Mouse (Mus musculus) heart, embryonic 14.5 days (tissue): ENCODE measurements around the gene Lrig1. TPM values are rescaled to one million over a fixed set of nuclear protein-coding genes. Genes with fewer than 3 reads are reported as not detected.

Experiments
- ATAC-seq: fragments of 200-750 bp; cut with Nextera tagmentation; 2 replicates; pipeline ENCODE4 v1.8.0; 2017; ENCODE audit warnings: low read depth, moderate TSS enrichment; ENCODE audit not compliant: insufficient number of reproducible peaks, insufficient read depth, low FRiP score
- H3K27ac ChIP-seq, 2 experiments: fragments of 200-500 bp in 1 of 2; fragments of 300-500 bp in 1 of 2; sonication (generic) in 1 of 2; replicated peaks in 1 of 2; 2 replicates each; pipeline ENCODE4 v1.5.1; 2012 to 2014; ENCODE audit warnings: low read depth in 2 of 2, low read length in 2 of 2, control low read depth in 1 of 2, mild to moderate bottlenecking in 1 of 2, mixed read lengths in 1 of 2; ENCODE audit not compliant: control insufficient read depth in 1 of 2, insufficient read depth in 1 of 2
- H3K27me3 ChIP-seq: fragments of 300-500 bp; sonication (generic); 2 replicates; pipeline ENCODE4 v1.6.1; 2014; ENCODE audit warnings: mild to moderate bottlenecking, low read length, control low read depth; ENCODE audit not compliant: control insufficient read depth, insufficient read depth
- H3K36me3 ChIP-seq: fragments of 300-500 bp; sonication (generic); 2 replicates; pipeline ENCODE4 v1.6.1; 2014; ENCODE audit warnings: mild to moderate bottlenecking, control low read depth, low read length, mixed read lengths; ENCODE audit not compliant: control insufficient read depth, insufficient read depth
- H3K4me1 ChIP-seq, 2 experiments: fragments of 200-500 bp in 1 of 2; fragments of 300-500 bp in 1 of 2; sonication (generic) in 1 of 2; 2 replicates each; pipeline ENCODE4 v1.6.1; 2012 to 2014; ENCODE audit warnings: low read length in 2 of 2, control low read depth in 1 of 2, mixed read lengths in 1 of 2; ENCODE audit not compliant: control insufficient read depth in 2 of 2, insufficient read depth in 2 of 2
- H3K4me2 ChIP-seq: fragments of 300-500 bp; sonication (generic); 2 replicates; pipeline ENCODE4 v1.6.1; 2014; ENCODE audit warnings: mild to moderate bottlenecking, low read length
- H3K4me3 ChIP-seq, 2 experiments: fragments of 200-500 bp in 1 of 2; fragments of 300-500 bp in 1 of 2; sonication (generic) in 1 of 2; 2 replicates each; pipeline ENCODE4 v1.5.1; 2012 to 2014; ENCODE audit warnings: low read length in 2 of 2, mild to moderate bottlenecking in 2 of 2, control low read depth in 1 of 2, low read depth in 1 of 2, moderate library complexity in 1 of 2; ENCODE audit not compliant: control insufficient read depth in 1 of 2, insufficient read depth in 1 of 2
- H3K9ac ChIP-seq: fragments of 300-500 bp; sonication (generic); 2 replicates; pipeline ENCODE4 v1.6.1; 2014; ENCODE audit warnings: mild to moderate bottlenecking, low read length
- H3K9me3 ChIP-seq: fragments of 300-500 bp; sonication (generic); 2 replicates; pipeline ENCODE4 v1.6.1; 2016; ENCODE audit warnings: low read length, control low read depth; ENCODE audit not compliant: control insufficient read depth
- WGBS: fragments of 180-500 bp; shearing (Covaris S2); extraction: QIAGEN DNeasy Blood & Tissue Kit; methylation state at CpG from one replicate; pipeline ENCODE4 v1.1.7; 2014; 5-methylcytosine and 5-hydroxymethylcytosine counted together
- polyA plus RNA-seq: library from polyadenylated mRNA; unstranded; fragments of >200 nt; fragmentation: Nextera tagmentation; extraction: Ambion mirVana; gene quantifications from 2 replicates; pipeline ENCODE4 v1.2.1, GENCODE M21; 2014

Lrig1 gene
- polyA plus RNA-seq, 1 experiment from 2014 or later: 18.4 TPM

GRCm38 (mm10) chr6:94652659-94653213, 47.2 kb downstream of the Lrig1 start:
- Histone ChIP-seq H3K9ac (no peak overlapping the region), H3K4me2 (no peak overlapping the region), H3K4me3 (no peak overlapping the region), H3K27ac (no peak overlapping the region), H3K36me3 (peaks cover 16% of the 10 kb centered on the region), H3K27me3 (no peaks in the 10 kb centered on the region), H3K9me3 (no peaks in the 10 kb centered on the region), H3K4me1 (peaks cover 24 to 38% of the 10 kb centered on the region in 2 experiments)
- WGBS: 63% methylated on average over 6 of the region's 6 CpGs
- no peak for ATAC-seq

GRCm38 (mm10) chr6:94651541-94651940, 48.4 kb downstream of the Lrig1 start:
- H3K4me1 ChIP-seq: peaks cover 28 to 38% of the 10 kb centered on the region in 2 experiments
- no peak for ATAC-seq

GRCm38 (mm10) chr6:94649637-94650036, 50.3 kb downstream of the Lrig1 start:
- Histone ChIP-seq H3K27ac (no peak overlapping the region), H3K4me1 (peaks cover 29 to 46% of the 10 kb centered on the region in 2 experiments), H3K9ac (no peak overlapping the region), H3K27me3 (no peaks in the 10 kb centered on the region), H3K4me3 (no peak overlapping the region), H3K9me3 (no peaks in the 10 kb centered on the region), H3K4me2 (no peak overlapping the region), H3K36me3 (peaks cover 10% of the 10 kb centered on the region; the same call in 1 of the 2 replicates)
- 94% methylated on average over 1 of the region's 1 CpGs for WGBS
- no peak for ATAC-seq

More at GRCm38 (mm10) chr6:94651541-94651940, 48.4 kb downstream of the Lrig1 start:
- Histone ChIP-seq H3K27me3 (no peaks in the 10 kb centered on the region), H3K4me3 (no peak overlapping the region), H3K36me3 (peaks cover 16% of the 10 kb centered on the region), H3K9me3 (no peaks in the 10 kb centered on the region), H3K27ac (no peak overlapping the region), H3K9ac (no peak overlapping the region), H3K4me2 (no peak overlapping the region)
- 71% methylated on average over 17 of the region's 17 CpGs for WGBS

- Histone ChIP-seq H3K4me3 (no peak overlapping the region), H3K9ac (peak overlapping the region; percentile 1; the same call in 1 of the 2 replicates), H3K27ac (peak overlapping the region; percentile 51 to 76), H3K36me3 (peaks cover 7% of the 10 kb centered on the region; the same call in 1 of the 2 replicates), H3K4me1 (peaks cover 29 to 48% of the 10 kb centered on the region in 2 experiments), H3K9me3 (no peaks in the 10 kb centered on the region), H3K4me2 (peak overlapping the region; percentile 39), H3K27me3 (no peaks in the 10 kb centered on the region)
- no peak for ATAC-seq
- WGBS: 19% methylated on average over 4 of the region's 4 CpGs
Observed at GRCm38 (mm10) chr6:94648496-94648895, 51.5 kb downstream of the Lrig1 start.

- H3K4me1 ChIP-seq: peaks cover 29 to 48% of the 10 kb centered on the region in 2 experiments
- no peaks in the 10 kb centered on the region for H3K27me3 ChIP-seq
- ATAC-seq: peak; percentile 89
- H3K9me3 ChIP-seq: no peaks in the 10 kb centered on the region
- no peak overlapping the region for H3K4me3 ChIP-seq
- H3K4me2 ChIP-seq: peak overlapping the region; percentile 39
- peaks cover 7% of the 10 kb centered on the region; the same call in 1 of the 2 replicates for H3K36me3 ChIP-seq
- WGBS: 12% methylated on average over 10 of the region's 10 CpGs
- H3K9ac ChIP-seq: peak overlapping the region; percentile 13; the same call in 1 of the 2 replicates
- peak overlapping the region; percentile 51 to 76 for H3K27ac ChIP-seq
Observed at GRCm38 (mm10) chr6:94647574-94648430, 52.2 kb downstream of the Lrig1 start.

- no peaks in the 10 kb centered on the region for H3K9me3 ChIP-seq
- no peak overlapping the region for H3K9ac ChIP-seq
- H3K27me3 ChIP-seq: no peaks in the 10 kb centered on the region
- WGBS: 69% methylated on average over 6 of the region's 6 CpGs
- no peak overlapping the region for H3K4me2 ChIP-seq
- no peak overlapping the region; a peak in 1 of 4 replicates for H3K27ac ChIP-seq
- H3K4me3 ChIP-seq: no peak overlapping the region
- H3K4me1 ChIP-seq: peaks cover 31 to 53% of the 10 kb centered on the region in 2 experiments
- no peak for ATAC-seq
- H3K36me3 ChIP-seq: 0 out of 2 replicates have a peak, but pooled peaks cover 3% of the 10 kb centered on the region
Observed at GRCm38 (mm10) chr6:94646902-94647301, 53.1 kb downstream of the Lrig1 start.

- no peak overlapping the region for H3K9ac ChIP-seq
- 58% methylated on average over 6 of the region's 6 CpGs for WGBS
- ATAC-seq: no peak
Observed at GRCm38 (mm10) chr6:94646274-94646863, 53.6 kb downstream of the Lrig1 start.

More at GRCm38 (mm10) chr6:94646274-94646863, 53.6 kb downstream of the Lrig1 start:
- Histone ChIP-seq H3K27me3 (no peaks in the 10 kb centered on the region), H3K9me3 (no peaks in the 10 kb centered on the region), H3K4me1 (peaks cover 29 to 53% of the 10 kb centered on the region in 2 experiments), H3K4me2 (no peak overlapping the region), H3K4me3 (no peak overlapping the region), H3K36me3 (0 out of 2 replicates have a peak, but pooled peaks cover under 1% of the 10 kb centered on the region), H3K27ac (peak overlapping the region in 1 of 2 experiments; percentile 16; a peak in 1 of 4 replicates)
